Mouse (Mus musculus) forebrain, embryonic 11.5 days (tissue): ENCODE measurements around the gene Olfr1446. TPM values are rescaled to one million over a fixed set of nuclear protein-coding genes. Genes with fewer than 3 reads are reported as not detected.

Experiments
- polyA plus RNA-seq: library from polyadenylated mRNA; unstranded; fragments of >200 nt; fragmentation: Nextera tagmentation; extraction: Ambion mirVana; gene quantifications from 2 replicates; pipeline ENCODE4 v1.2.1, GENCODE M21; 2014

Gene Olfr1446
- polyA plus RNA-seq, 1 experiment from 2014 or later = not detected

Other genes starting within 250 kb of the Olfr1446 start
- not detected in 2 replicates for gene Olfr1442, start 223.1 kb downstream of the Olfr1446 start, polyA plus RNA-seq
- gene Olfr1443, start 215.4 kb downstream of the Olfr1446 start, polyA plus RNA-seq = not detected in 2 replicates
- gene Keg1, start 197.7 kb downstream of the Olfr1446 start, polyA plus RNA-seq = not detected in 2 replicates
- gene Cntf, start 127.9 kb downstream of the Olfr1446 start, polyA plus RNA-seq = 0.37 and 0.80 TPM in 2 replicates
- 11.6 and 11.9 TPM in 2 replicates for gene Zfp91, start 97.4 kb downstream of the Olfr1446 start, polyA plus RNA-seq
- 1.2 and 1.3 TPM in 2 replicates for gene Lpxn, start 97.3 kb downstream of the Olfr1446 start, polyA plus RNA-seq
- not detected in 2 replicates for gene Gm5244, start 46.8 kb downstream of the Olfr1446 start, polyA plus RNA-seq
- gene Olfr1444, start 36.2 kb downstream of the Olfr1446 start, polyA plus RNA-seq = not detected in 2 replicates
- not detected in 2 replicates for gene Olfr1445, start 9.7 kb downstream of the Olfr1446 start, polyA plus RNA-seq
- gene Olfr1447, start 10.2 kb upstream of the Olfr1446 start, polyA plus RNA-seq = not detected in 2 replicates
- gene Olfr1448, start 30.9 kb upstream of the Olfr1446 start, polyA plus RNA-seq = not detected in 2 replicates
- not detected in 2 replicates for gene Olfr1449, start 37.3 kb upstream of the Olfr1446 start, polyA plus RNA-seq
- gene Olfr1450, start 56.7 kb upstream of the Olfr1446 start, polyA plus RNA-seq = not detected in 2 replicates
- gene Olfr1451, start 101.5 kb upstream of the Olfr1446 start, polyA plus RNA-seq = not detected in 2 replicates
- gene Olfr1453, start 134.8 kb upstream of the Olfr1446 start, polyA plus RNA-seq = not detected in 2 replicates
- gene Olfr1454, start 167.1 kb upstream of the Olfr1446 start, polyA plus RNA-seq = not detected in 2 replicates
- gene Olfr1457, start 204.4 kb upstream of the Olfr1446 start, polyA plus RNA-seq = not detected in 2 replicates
- not detected in 2 replicates for gene Olfr1458, start 213.3 kb upstream of the Olfr1446 start, polyA plus RNA-seq